Mouse (Mus musculus) yolk sac, embryonic 10.5 days (tissue): ENCODE data around the gene Lasp1.

Experiments
- DNase-seq: peaks from one replicate; pipeline ENCODE4 v3.0.0-alpha.2; 2017; ENCODE audit warnings: low spot score

Lasp1 gene

GRCm38 (mm10) chr11:97810970-97811369 is 12.2 kb downstream of the Lasp1 start:
- DNase-seq = no peak

GRCm38 (mm10) chr11:97811569-97812362 is 13.0 kb downstream of the Lasp1 start:
- peak; percentile 90 for DNase-seq

- peak; percentile 66 for DNase-seq
Measured at GRCm38 (mm10) chr11:97812491-97812921, 13.7 kb downstream of the Lasp1 start.

GRCm38 (mm10) chr11:97813085-97813484 is 14.3 kb downstream of the Lasp1 start:
- no peak for DNase-seq

GRCm38 (mm10) chr11:97813746-97814515 is 15.1 kb downstream of the Lasp1 start:
- peak; percentile 42 for DNase-seq

- no peak for DNase-seq
Measured at GRCm38 (mm10) chr11:97815736-97816135, 16.9 kb downstream of the Lasp1 start.

- no peak for DNase-seq
Measured at GRCm38 (mm10) chr11:97816176-97816575, 17.4 kb downstream of the Lasp1 start.

GRCm38 (mm10) chr11:97816916-97817315 is 18.1 kb downstream of the Lasp1 start:
- peak; percentile 63 for DNase-seq

GRCm38 (mm10) chr11:97817379-97817778 is 18.6 kb downstream of the Lasp1 start:
- peak; percentile 69 for DNase-seq

GRCm38 (mm10) chr11:97818003-97818402 is 19.2 kb downstream of the Lasp1 start:
- no peak for DNase-seq

- DNase-seq = no peak
Measured at GRCm38 (mm10) chr11:97818571-97818970, 19.8 kb downstream of the Lasp1 start.

- DNase-seq = no peak
Measured at GRCm38 (mm10) chr11:97819102-97819501, 20.3 kb downstream of the Lasp1 start.

GRCm38 (mm10) chr11:97819923-97820322 is 21.1 kb downstream of the Lasp1 start:
- DNase-seq = no peak

GRCm38 (mm10) chr11:97820840-97821239 is 22.0 kb downstream of the Lasp1 start:
- DNase-seq = peak; percentile 65

GRCm38 (mm10) chr11:97821401-97822064 is 22.7 kb downstream of the Lasp1 start:
- DNase-seq = no peak

- DNase-seq = peak; percentile 70
Measured at GRCm38 (mm10) chr11:97822840-97823603, 24.2 kb downstream of the Lasp1 start.

- no peak for DNase-seq
Measured at GRCm38 (mm10) chr11:97824168-97824567, 25.4 kb downstream of the Lasp1 start.

GRCm38 (mm10) chr11:97824895-97825294 is 26.1 kb downstream of the Lasp1 start:
- DNase-seq = no peak

- DNase-seq = no peak
Measured at GRCm38 (mm10) chr11:97825295-97825694, 26.5 kb downstream of the Lasp1 start.

GRCm38 (mm10) chr11:97825971-97826370 is 27.2 kb downstream of the Lasp1 start:
- DNase-seq = no peak

- no peak for DNase-seq
Measured at GRCm38 (mm10) chr11:97826414-97826813, 27.6 kb downstream of the Lasp1 start.

GRCm38 (mm10) chr11:97827654-97828053 is 28.9 kb downstream of the Lasp1 start:
- no peak for DNase-seq
